Mouse (Mus musculus): ENCODE measurements at regions not wholly inside any gene's neighbourhood (a gene's known extent, or its start where the extent isn't known, plus 50 kb on each side); places are given as distances from the start of the nearest gene placed in this dataset.

DNA sequence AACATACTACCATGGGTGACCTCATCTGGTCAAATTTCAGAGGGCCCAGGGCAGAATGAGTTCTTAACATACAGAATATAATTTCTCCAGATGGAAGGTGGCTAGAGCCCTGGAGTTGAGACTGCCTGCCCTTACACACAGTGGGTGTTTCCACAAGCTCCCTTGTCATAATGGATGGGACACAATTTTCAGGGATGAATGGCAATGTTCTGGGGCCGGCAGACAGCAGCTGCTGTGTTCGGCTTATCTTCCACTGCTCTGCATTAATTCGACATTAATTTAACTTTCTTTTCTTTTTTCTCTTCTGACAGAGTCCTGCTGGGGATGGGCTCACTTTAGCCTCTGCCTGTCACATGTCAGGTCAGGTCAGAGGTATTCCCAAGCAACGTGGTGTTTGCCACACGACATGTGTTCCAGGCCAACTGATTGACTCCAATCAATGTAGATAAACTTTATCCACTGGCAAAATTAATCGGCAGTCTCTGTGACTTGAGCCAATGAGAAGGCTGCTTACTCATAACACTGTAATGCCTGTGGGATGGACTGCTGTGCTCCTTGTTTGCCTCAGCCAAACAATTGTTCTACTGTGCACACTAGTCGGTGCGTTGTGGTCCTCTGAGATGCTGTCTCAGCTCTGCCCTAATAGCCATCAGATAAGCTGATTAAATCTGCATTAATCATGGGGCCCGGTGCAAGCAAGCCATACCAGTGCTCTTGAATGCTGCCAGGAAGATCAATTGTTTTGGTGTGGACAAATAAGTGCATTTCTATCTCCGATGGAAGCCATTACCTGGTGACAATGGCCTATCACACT is 160.1 kb downstream of the Ktn1 start:
- Histone ChIP-seq H3K27me3 (ENCODE audit: control insufficient read depth, insufficient read depth, insufficient read length) (no peaks in the 10 kb centered on the region), H3K4me2 (ENCODE audit: low read depth) (no peak overlapping the region), H3K4me3 (no peak overlapping the region), H3ac (ENCODE audit: control insufficient read depth, insufficient read length) (no peak overlapping the region), H3K79me2 (ENCODE audit: control insufficient read depth, insufficient read depth) (no peaks in the 10 kb centered on the region), H3K36me3 (ENCODE audit: control insufficient read depth, insufficient read depth) (no peaks in the 10 kb centered on the region)
- TF ChIP-seq MYOG (IDR thresholded peaks at IDR 0.05; ENCODE audit: control insufficient read depth in 1 of 3, insufficient read depth in 1 of 3, insufficient read length in 2 of 3, low read depth in 2 of 3) (no peak), MYOD1 (IDR thresholded peaks at IDR 0.05; ENCODE audit: control insufficient read depth in 1 of 3, insufficient read length in 2 of 3, low read depth in 2 of 3) (no peak), TCF12 (IDR thresholded peaks at IDR 0.05; ENCODE audit: insufficient read depth, poor library complexity, severe bottlenecking) (no peak), POLR2AphosphoS2 (IDR thresholded peaks at IDR 0.05; ENCODE audit: insufficient read length, low read depth) (no peak), MAX (IDR thresholded peaks at IDR 0.05; ENCODE audit: low read depth) (no peak), TCF3 (IDR thresholded peaks at IDR 0.05; ENCODE audit: insufficient read length, low read depth) (no peak), POLR2A (IDR thresholded peaks at IDR 0.05; ENCODE audit: insufficient read length, low read depth) (no peak), CEBPB (IDR thresholded peaks at IDR 0.05; ENCODE audit: insufficient read depth, poor library complexity, severe bottlenecking) (no peak), USF1 (IDR thresholded peaks at IDR 0.05; ENCODE audit: low read depth) (no peak), REST (IDR thresholded peaks at IDR 0.05; ENCODE audit: insufficient read depth, insufficient read length) (no peak), SRF (IDR thresholded peaks at IDR 0.05; ENCODE audit: control insufficient read depth, insufficient read length, low read depth) (no peak), E2F4 (IDR thresholded peaks at IDR 0.05; ENCODE audit: insufficient read depth) (no peak)

GRCm38 (mm10) chr14:47818224-47818623 is 170.0 kb downstream of the Ktn1 start:
- Histone ChIP-seq H3K27me3 (ENCODE audit: control insufficient read depth, insufficient read depth, insufficient read length) (no peaks in the 10 kb centered on the region), H3K4me3 (no peak overlapping the region), H3K36me3 (ENCODE audit: control insufficient read depth, insufficient read depth) (no peaks in the 10 kb centered on the region), H3K79me2 (ENCODE audit: control insufficient read depth, insufficient read depth) (no peaks in the 10 kb centered on the region), H3K4me2 (ENCODE audit: low read depth) (no peak overlapping the region), H3ac (ENCODE audit: control insufficient read depth, insufficient read length) (no peak overlapping the region)
- TF ChIP-seq POLR2A (IDR thresholded peaks at IDR 0.05; ENCODE audit: insufficient read length, low read depth) (no peak), TCF3 (IDR thresholded peaks at IDR 0.05; ENCODE audit: insufficient read length, low read depth) (no peak), MAX (IDR thresholded peaks at IDR 0.05; ENCODE audit: low read depth) (no peak), MYOD1 (IDR thresholded peaks at IDR 0.05; ENCODE audit: control insufficient read depth in 1 of 3, insufficient read length in 2 of 3, low read depth in 2 of 3) (no peak), REST (IDR thresholded peaks at IDR 0.05; ENCODE audit: insufficient read depth, insufficient read length) (no peak)

GRCm38 (mm10) chr14:47818641-47819040 is 170.4 kb downstream of the Ktn1 start:
- TF ChIP-seq MAX (IDR thresholded peaks at IDR 0.05; ENCODE audit: low read depth) (no peak), E2F4 (IDR thresholded peaks at IDR 0.05; ENCODE audit: insufficient read depth) (no peak), POLR2AphosphoS2 (IDR thresholded peaks at IDR 0.05; ENCODE audit: insufficient read length, low read depth) (no peak), POLR2A (IDR thresholded peaks at IDR 0.05; ENCODE audit: insufficient read length, low read depth) (no peak), CEBPB (IDR thresholded peaks at IDR 0.05; ENCODE audit: insufficient read depth, poor library complexity, severe bottlenecking) (no peak), USF1 (IDR thresholded peaks at IDR 0.05; ENCODE audit: low read depth) (no peak), REST (IDR thresholded peaks at IDR 0.05; ENCODE audit: insufficient read depth, insufficient read length) (no peak), MYOG (IDR thresholded peaks at IDR 0.05; ENCODE audit: control insufficient read depth in 1 of 3, insufficient read depth in 1 of 3, insufficient read length in 2 of 3, low read depth in 2 of 3) (no peak), TCF3 (IDR thresholded peaks at IDR 0.05; ENCODE audit: insufficient read length, low read depth) (no peak), MYOD1 (IDR thresholded peaks at IDR 0.05; ENCODE audit: control insufficient read depth in 1 of 3, insufficient read length in 2 of 3, low read depth in 2 of 3) (no peak), SRF (IDR thresholded peaks at IDR 0.05; ENCODE audit: control insufficient read depth, insufficient read length, low read depth) (no peak), TCF12 (IDR thresholded peaks at IDR 0.05; ENCODE audit: insufficient read depth, poor library complexity, severe bottlenecking) (no peak)
- Histone ChIP-seq H3K36me3 (ENCODE audit: control insufficient read depth, insufficient read depth) (no peaks in the 10 kb centered on the region), H3K79me2 (ENCODE audit: control insufficient read depth, insufficient read depth) (no peaks in the 10 kb centered on the region), H3K27me3 (ENCODE audit: control insufficient read depth, insufficient read depth, insufficient read length) (no peaks in the 10 kb centered on the region), H3K4me2 (ENCODE audit: low read depth) (no peak overlapping the region), H3K4me3 (no peak overlapping the region), H3ac (ENCODE audit: control insufficient read depth, insufficient read length) (no peak overlapping the region)

DNA sequence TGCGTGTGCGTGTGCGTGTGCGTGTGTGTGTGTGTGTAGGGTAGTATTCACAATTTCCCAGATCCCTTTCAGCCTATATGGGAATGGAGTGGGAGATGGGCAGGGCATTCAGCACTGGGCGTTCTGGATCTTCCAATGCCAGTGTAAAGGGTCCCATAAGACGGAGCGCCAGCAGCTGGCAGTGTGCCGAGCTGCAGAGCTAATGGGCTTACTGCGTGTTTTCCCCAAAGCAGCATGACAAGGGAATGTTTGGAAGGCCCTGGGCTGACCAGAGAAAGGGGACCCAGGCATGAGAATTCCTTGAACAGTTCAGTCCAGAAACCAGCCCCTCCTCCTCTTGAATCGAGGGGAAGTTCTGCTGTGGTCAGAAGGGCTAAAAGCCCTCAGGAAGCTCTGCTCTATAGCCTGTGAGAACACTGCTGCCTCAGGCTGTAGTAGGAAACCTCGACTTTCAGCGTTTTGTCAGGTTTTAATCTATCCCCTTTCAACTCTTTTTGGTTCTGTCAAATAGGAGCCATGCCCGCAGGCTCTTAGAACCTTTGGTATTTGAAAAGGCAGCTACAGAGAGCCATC is 172.4 kb downstream of the Ktn1 start:
- TF ChIP-seq TCF3 (IDR thresholded peaks at IDR 0.05; ENCODE audit: insufficient read length, low read depth) (no peak), POLR2A (IDR thresholded peaks at IDR 0.05; ENCODE audit: insufficient read length, low read depth) (no peak), MYOG (IDR thresholded peaks at IDR 0.05; ENCODE audit: control insufficient read depth in 1 of 3, insufficient read depth in 1 of 3, insufficient read length in 2 of 3, low read depth in 2 of 3) (no peak), USF1 (IDR thresholded peaks at IDR 0.05; ENCODE audit: low read depth) (no peak), CEBPB (IDR thresholded peaks at IDR 0.05; ENCODE audit: insufficient read depth, poor library complexity, severe bottlenecking) (no peak), MYOD1 (IDR thresholded peaks at IDR 0.05; ENCODE audit: control insufficient read depth in 1 of 3, insufficient read length in 2 of 3, low read depth in 2 of 3) (no peak), E2F4 (IDR thresholded peaks at IDR 0.05; ENCODE audit: insufficient read depth) (no peak), TCF12 (IDR thresholded peaks at IDR 0.05; ENCODE audit: insufficient read depth, poor library complexity, severe bottlenecking) (no peak), SRF (IDR thresholded peaks at IDR 0.05; ENCODE audit: control insufficient read depth, insufficient read length, low read depth) (no peak), POLR2AphosphoS2 (IDR thresholded peaks at IDR 0.05; ENCODE audit: insufficient read length, low read depth) (no peak), MAX (IDR thresholded peaks at IDR 0.05; ENCODE audit: low read depth) (no peak), REST (IDR thresholded peaks at IDR 0.05; ENCODE audit: insufficient read depth, insufficient read length) (no peak)
- H3K79me2 ChIP-seq (ENCODE audit: control insufficient read depth, insufficient read depth), result no peaks in the 10 kb centered on the region
- no peak overlapping the region for H3K4me3 ChIP-seq
- H3K27me3 ChIP-seq (ENCODE audit: control insufficient read depth, insufficient read depth, insufficient read length), result no peaks in the 10 kb centered on the region
- no peak overlapping the region for H3ac ChIP-seq (ENCODE audit: control insufficient read depth, insufficient read length)
- no peaks in the 10 kb centered on the region for H3K36me3 ChIP-seq (ENCODE audit: control insufficient read depth, insufficient read depth)
- no peak overlapping the region for H3K4me2 ChIP-seq (ENCODE audit: low read depth)

All from myocyte (in vitro differentiated cells).